Mouse (Mus musculus) heart, adult 11 months (tissue): ENCODE results near the gene AC153137.1.
"Not testable (repeated sequence)": the region's sequence is repeated elsewhere in the genome, so short reads cannot be mapped to it uniquely, and the experiment has no call there.

Source experiments
- DNase-seq: peaks from one replicate; pipeline ENCODE4 v3.0.0; 2022

The AC153137.1 gene

GRCm38 (mm10) chr1:30977868-30978267, at the start of gene AC153137.1:
TSS of gene AC153137.1 (minus strand) at chr1:30977968.
- DNase-seq = not testable (repeated sequence)

GRCm38 (mm10) chr1:31023173-31023572, 45.4 kb upstream of the AC153137.1 start:
- peak; percentile 46 for DNase-seq

- DNase-seq = peak; percentile 98
These were observed 41.5 kb upstream of the AC153137.1 start for GRCm38 (mm10) chr1:31019283-31019682.

GRCm38 (mm10) chr1:31017377-31017776, 39.6 kb upstream of the AC153137.1 start:
- DNase-seq = peak; percentile 71

GRCm38 (mm10) chr1:31016068-31016467, 38.3 kb upstream of the AC153137.1 start:
- peak; percentile 30 for DNase-seq

- no peak for DNase-seq
These were observed 37.5 kb upstream of the AC153137.1 start for GRCm38 (mm10) chr1:31015261-31015660.

GRCm38 (mm10) chr1:30977239-30977638, 529 bp downstream of the AC153137.1 start:
- not testable (repeated sequence) for DNase-seq

GRCm38 (mm10) chr1:30951795-30952194, 26.0 kb downstream of the AC153137.1 start:
- DNase-seq = no peak

GRCm38 (mm10) chr1:30950456-30950835, 27.3 kb downstream of the AC153137.1 start:
- no peak for DNase-seq

GRCm38 (mm10) chr1:30949710-30950455, 27.9 kb downstream of the AC153137.1 start:
- peak; percentile 100 for DNase-seq

GRCm38 (mm10) chr1:30948950-30949639, 28.7 kb downstream of the AC153137.1 start:
- DNase-seq = no peak

GRCm38 (mm10) chr1:30948361-30948949, 29.3 kb downstream of the AC153137.1 start:
- no peak for DNase-seq

GRCm38 (mm10) chr1:30945136-30945535, 32.6 kb downstream of the AC153137.1 start:
- no peak for DNase-seq

GRCm38 (mm10) chr1:30940571-30940970, 37.2 kb downstream of the AC153137.1 start:
- peak; percentile 19 for DNase-seq

- peak; percentile 57 for DNase-seq
These were observed 39.4 kb downstream of the AC153137.1 start for GRCm38 (mm10) chr1:30938392-30938791.

GRCm38 (mm10) chr1:30937396-30937965, 40.3 kb downstream of the AC153137.1 start:
- no peak for DNase-seq

GRCm38 (mm10) chr1:30936488-30936887, 41.3 kb downstream of the AC153137.1 start:
- DNase-seq = no peak

GRCm38 (mm10) chr1:30930823-30931222, 46.9 kb downstream of the AC153137.1 start:
- DNase-seq = no peak

- no peak for DNase-seq
These were observed 47.6 kb downstream of the AC153137.1 start for GRCm38 (mm10) chr1:30930194-30930593.
